Mouse (Mus musculus): Measurements from ENCODE around the gene Efna5. TPM values are rescaled to one million over a fixed set of nuclear protein-coding genes. Genes with fewer than 3 reads are reported as not detected.

The Efna5 gene
- polyA plus RNA-seq, 1 experiment from 2014 or later = 20.2 TPM

- WGBS = 60% methylated on average over 5 of the region's 5 CpGs
- Histone ChIP-seq H3K36me3 (ENCODE audit: control insufficient read depth, insufficient read depth, low read length) (no peaks in the 10 kb centered on the region), H3K4me2 (ENCODE audit: low read depth, low read length) (no peak overlapping the region), H3K9me3 (ENCODE audit: control insufficient read depth, low read length) (no peaks in the 10 kb centered on the region), H3K4me3 (ENCODE audit: low read length) (no peak overlapping the region), H3K9ac (ENCODE audit: low read depth, low read length) (no peak overlapping the region), H3K27ac (ENCODE audit: low read length) (no peak overlapping the region), H3K27me3 (replicated peaks; ENCODE audit: control insufficient read depth, insufficient read depth, low read length) (no peaks in the 10 kb centered on the region), H3K4me1 (ENCODE audit: control insufficient read depth, insufficient read depth, low read length) (0 out of 2 replicates have a peak, but pooled peaks cover 2% of the 10 kb centered on the region)
- ATAC-seq = no peak
These were observed 36.8 kb downstream of the Efna5 start for GRCm38 (mm10) chr17:62844329-62844728.

- no peak for ATAC-seq
These were observed 43.8 kb downstream of the Efna5 start for GRCm38 (mm10) chr17:62837336-62837735.

GRCm38 (mm10) chr17:62836598-62837106 is 44.5 kb downstream of the Efna5 start:
- no peaks in the 10 kb centered on the region for H3K36me3 ChIP-seq (ENCODE audit: control insufficient read depth, insufficient read depth, low read length)
- no peak overlapping the region for H3K4me3 ChIP-seq (ENCODE audit: low read length)
- ATAC-seq = no peak
- no peak overlapping the region for H3K9ac ChIP-seq (ENCODE audit: low read depth, low read length)
- H3K27me3 ChIP-seq (replicated peaks; ENCODE audit: control insufficient read depth, insufficient read depth, low read length) = no peaks in the 10 kb centered on the region
- no peaks in the 10 kb centered on the region for H3K4me1 ChIP-seq (ENCODE audit: control insufficient read depth, insufficient read depth, low read length)
- peaks cover 5% of the 10 kb centered on the region; the same call in 1 of the 2 replicates for H3K9me3 ChIP-seq (ENCODE audit: control insufficient read depth, low read length)
- WGBS = 73% methylated on average over 6 of the region's 6 CpGs
- H3K4me2 ChIP-seq (ENCODE audit: low read depth, low read length) = no peak overlapping the region
- no peak overlapping the region for H3K27ac ChIP-seq (ENCODE audit: low read length)

More at GRCm38 (mm10) chr17:62837336-62837735, 43.8 kb downstream of the Efna5 start:
- no peak overlapping the region for H3K27ac ChIP-seq (ENCODE audit: low read length)
- H3K9ac ChIP-seq (ENCODE audit: low read depth, low read length) = no peak overlapping the region
- H3K4me3 ChIP-seq (ENCODE audit: low read length) = no peak overlapping the region
- H3K36me3 ChIP-seq (ENCODE audit: control insufficient read depth, insufficient read depth, low read length) = no peaks in the 10 kb centered on the region
- peaks cover 5% of the 10 kb centered on the region; the same call in 1 of the 2 replicates for H3K9me3 ChIP-seq (ENCODE audit: control insufficient read depth, low read length)
- H3K27me3 ChIP-seq (replicated peaks; ENCODE audit: control insufficient read depth, insufficient read depth, low read length) = no peaks in the 10 kb centered on the region
- no peak overlapping the region for H3K4me2 ChIP-seq (ENCODE audit: low read depth, low read length)
- 46% methylated on average over 7 of the region's 7 CpGs for whole genome bisulfite sequencing
- H3K4me1 ChIP-seq (ENCODE audit: control insufficient read depth, insufficient read depth, low read length) = no peaks in the 10 kb centered on the region

DNA sequence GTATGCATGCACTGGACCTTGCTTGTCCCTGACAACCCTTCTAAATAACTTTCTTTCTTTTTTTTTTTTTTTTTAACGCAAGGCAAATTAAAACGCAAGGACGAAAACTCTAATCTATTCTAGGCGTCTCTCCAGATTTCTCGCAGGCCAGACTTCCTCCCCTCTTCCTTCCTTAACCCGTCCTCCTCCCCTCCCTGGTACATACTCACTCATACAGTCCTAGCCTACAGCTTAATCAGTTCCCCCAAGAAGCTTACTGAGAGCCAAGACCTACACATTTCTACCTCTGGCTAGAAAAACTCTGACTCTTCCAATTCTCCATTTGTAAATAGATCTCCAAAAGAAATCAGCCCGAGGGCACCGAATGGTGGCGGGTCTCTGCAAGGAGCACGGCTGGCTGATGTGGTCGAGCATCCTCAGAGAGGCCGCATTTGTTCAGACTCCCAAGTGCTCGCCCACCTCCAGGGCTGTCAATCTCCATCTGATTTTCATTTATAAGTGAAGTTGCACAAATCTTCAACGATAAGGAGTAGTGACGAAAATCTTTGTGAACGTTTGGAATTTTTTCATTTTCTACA is 48.5 kb downstream of the Efna5 start:
- no peak overlapping the region for H3K27ac ChIP-seq (ENCODE audit: low read length)
- no peaks in the 10 kb centered on the region for H3K36me3 ChIP-seq (ENCODE audit: control insufficient read depth, insufficient read depth, low read length)
- no peaks in the 10 kb centered on the region for H3K4me1 ChIP-seq (ENCODE audit: control insufficient read depth, insufficient read depth, low read length)
- no peak overlapping the region for H3K4me2 ChIP-seq (ENCODE audit: low read depth, low read length)
- H3K27me3 ChIP-seq (replicated peaks; ENCODE audit: control insufficient read depth, insufficient read depth, low read length) = no peaks in the 10 kb centered on the region
- H3K4me3 ChIP-seq (ENCODE audit: low read length) = no peak overlapping the region
- 78% methylated on average over 16 of the region's 16 CpGs for WGBS
- H3K9ac ChIP-seq (ENCODE audit: low read depth, low read length) = no peak overlapping the region
- H3K9me3 ChIP-seq (ENCODE audit: control insufficient read depth, low read length) = peaks cover 5% of the 10 kb centered on the region; the same call in 1 of the 2 replicates
- no peak for ATAC-seq

DNA sequence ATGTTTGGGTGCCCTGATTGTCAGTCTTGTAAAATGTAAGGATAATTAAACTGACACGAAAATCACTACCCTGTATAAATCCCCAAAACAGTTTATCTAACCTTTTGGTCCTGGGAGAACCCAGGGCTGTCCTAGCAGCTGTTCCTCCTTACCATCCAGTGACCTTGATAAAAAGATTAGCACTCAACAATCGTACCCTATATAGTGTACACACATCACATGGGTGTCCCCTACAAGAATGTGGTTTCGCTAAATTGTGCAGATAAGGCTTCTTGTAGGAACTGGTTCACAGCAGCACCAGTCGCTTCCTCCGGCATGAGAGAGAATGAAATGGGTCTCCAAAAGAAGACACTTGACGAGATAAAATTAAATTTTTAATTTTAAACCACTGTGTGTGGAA is 53.6 kb downstream of the Efna5 start:
- Histone ChIP-seq H3K4me1 (ENCODE audit: control insufficient read depth, insufficient read depth, low read length) (no peaks in the 10 kb centered on the region), H3K9ac (ENCODE audit: low read depth, low read length) (no peak overlapping the region), H3K4me3 (ENCODE audit: low read length) (no peak overlapping the region), H3K4me2 (ENCODE audit: low read depth, low read length) (no peak overlapping the region), H3K27ac (ENCODE audit: low read length) (no peak overlapping the region), H3K27me3 (replicated peaks; ENCODE audit: control insufficient read depth, insufficient read depth, low read length) (no peaks in the 10 kb centered on the region), H3K9me3 (ENCODE audit: control insufficient read depth, low read length) (no peaks in the 10 kb centered on the region), H3K36me3 (ENCODE audit: control insufficient read depth, insufficient read depth, low read length) (no peaks in the 10 kb centered on the region)
- WGBS = 73% methylated on average over 6 of the region's 6 CpGs
- ATAC-seq = no peak

GRCm38 (mm10) chr17:62821219-62821618 is 59.9 kb downstream of the Efna5 start:
- H3K27me3 ChIP-seq (replicated peaks; ENCODE audit: control insufficient read depth, insufficient read depth, low read length) = no peaks in the 10 kb centered on the region
- no peaks in the 10 kb centered on the region for H3K36me3 ChIP-seq (ENCODE audit: control insufficient read depth, insufficient read depth, low read length)
- H3K4me3 ChIP-seq (ENCODE audit: low read length) = no peak overlapping the region
- no peaks in the 10 kb centered on the region for H3K9me3 ChIP-seq (ENCODE audit: control insufficient read depth, low read length)
- H3K4me1 ChIP-seq (ENCODE audit: control insufficient read depth, insufficient read depth, low read length) = peaks cover 2% of the 10 kb centered on the region
- ATAC-seq = no peak
- H3K27ac ChIP-seq (ENCODE audit: low read length) = no peak overlapping the region
- H3K9ac ChIP-seq (ENCODE audit: low read depth, low read length) = no peak overlapping the region
- WGBS = 87% methylated on average over 11 of the region's 11 CpGs
- H3K4me2 ChIP-seq (ENCODE audit: low read depth, low read length) = no peak overlapping the region

DNA sequence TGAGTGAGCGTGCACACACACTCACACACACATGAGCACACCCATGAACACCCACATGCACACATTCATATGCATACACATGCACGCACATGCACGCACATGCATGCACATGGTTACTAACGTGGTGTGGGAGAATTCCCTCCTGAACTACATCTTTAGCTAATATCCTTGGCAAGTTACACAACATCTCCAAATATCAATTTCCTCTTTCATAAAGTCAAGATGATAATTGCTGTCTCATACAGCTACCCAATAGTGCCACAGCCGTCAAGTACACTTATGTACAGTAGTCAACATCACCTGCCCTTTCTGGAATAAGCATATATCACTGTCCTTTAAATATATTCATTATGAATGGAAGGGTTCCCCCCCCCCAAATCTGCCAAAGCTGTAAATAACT is 61.2 kb downstream of the Efna5 start:
- H3K36me3 ChIP-seq (ENCODE audit: control insufficient read depth, insufficient read depth, low read length) = no peaks in the 10 kb centered on the region
- H3K27me3 ChIP-seq (replicated peaks; ENCODE audit: control insufficient read depth, insufficient read depth, low read length) = no peaks in the 10 kb centered on the region
- no peaks in the 10 kb centered on the region for H3K9me3 ChIP-seq (ENCODE audit: control insufficient read depth, low read length)
- H3K4me1 ChIP-seq (ENCODE audit: control insufficient read depth, insufficient read depth, low read length) = peaks cover 2% of the 10 kb centered on the region
- H3K27ac ChIP-seq (ENCODE audit: low read length) = no peak overlapping the region
- H3K4me3 ChIP-seq (ENCODE audit: low read length) = no peak overlapping the region
- H3K4me2 ChIP-seq (ENCODE audit: low read depth, low read length) = no peak overlapping the region
- ATAC-seq = no peak
- no peak overlapping the region for H3K9ac ChIP-seq (ENCODE audit: low read depth, low read length)
- WGBS = 92% methylated on average over 5 of the region's 5 CpGs

GRCm38 (mm10) chr17:62818821-62819220 is 62.3 kb downstream of the Efna5 start:
- WGBS = 22% methylated on average over 8 of the region's 8 CpGs

DNA sequence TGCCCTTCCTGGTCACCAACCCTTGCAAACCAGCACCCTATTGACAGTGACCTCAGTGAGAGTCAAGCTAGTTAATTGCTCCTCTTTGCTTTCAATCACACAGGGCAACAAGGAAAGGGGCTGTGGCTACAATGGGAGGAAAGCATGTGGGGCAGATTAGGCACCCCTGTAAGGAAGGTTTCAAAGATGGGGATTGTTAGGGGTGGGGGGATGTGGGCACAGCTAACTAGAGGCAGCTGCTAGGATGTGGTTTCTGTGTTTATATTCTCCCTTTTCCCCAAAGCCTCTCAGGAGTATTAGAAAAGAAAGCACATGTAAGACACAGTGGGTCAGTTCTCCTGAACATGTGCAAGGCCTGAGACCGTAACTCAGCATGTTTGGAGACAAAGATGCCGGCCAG is 62.8 kb downstream of the Efna5 start:
- H3K9ac ChIP-seq (ENCODE audit: low read depth, low read length) = no peak overlapping the region
- no peak overlapping the region for H3K4me3 ChIP-seq (ENCODE audit: low read length)
- H3K27me3 ChIP-seq (replicated peaks; ENCODE audit: control insufficient read depth, insufficient read depth, low read length) = no peaks in the 10 kb centered on the region
- no peak overlapping the region for H3K4me2 ChIP-seq (ENCODE audit: low read depth, low read length)
- H3K27ac ChIP-seq (ENCODE audit: low read length) = no peak overlapping the region
- WGBS = 60% methylated on average over 2 of the region's 2 CpGs
- H3K9me3 ChIP-seq (ENCODE audit: control insufficient read depth, low read length) = no peaks in the 10 kb centered on the region
- no peaks in the 10 kb centered on the region for H3K36me3 ChIP-seq (ENCODE audit: control insufficient read depth, insufficient read depth, low read length)
- ATAC-seq = no peak
- peaks cover 2% of the 10 kb centered on the region for H3K4me1 ChIP-seq (ENCODE audit: control insufficient read depth, insufficient read depth, low read length)

More at GRCm38 (mm10) chr17:62818821-62819220, 62.3 kb downstream of the Efna5 start:
- H3K27ac ChIP-seq (ENCODE audit: low read length) = no peak overlapping the region
- H3K9me3 ChIP-seq (ENCODE audit: control insufficient read depth, low read length) = no peaks in the 10 kb centered on the region
- H3K36me3 ChIP-seq (ENCODE audit: control insufficient read depth, insufficient read depth, low read length) = no peaks in the 10 kb centered on the region
- no peaks in the 10 kb centered on the region for H3K27me3 ChIP-seq (replicated peaks; ENCODE audit: control insufficient read depth, insufficient read depth, low read length)
- H3K4me1 ChIP-seq (ENCODE audit: control insufficient read depth, insufficient read depth, low read length) = peaks cover 2% of the 10 kb centered on the region
- H3K4me3 ChIP-seq (ENCODE audit: low read length) = no peak overlapping the region
- H3K9ac ChIP-seq (ENCODE audit: low read depth, low read length) = no peak overlapping the region
- H3K4me2 ChIP-seq (ENCODE audit: low read depth, low read length) = no peak overlapping the region
- no peak for ATAC-seq

GRCm38 (mm10) chr17:62816879-62817278 is 64.2 kb downstream of the Efna5 start:
- Histone ChIP-seq H3K27ac (ENCODE audit: low read length) (no peak overlapping the region), H3K27me3 (replicated peaks; ENCODE audit: control insufficient read depth, insufficient read depth, low read length) (no peaks in the 10 kb centered on the region), H3K4me1 (ENCODE audit: control insufficient read depth, insufficient read depth, low read length) (peaks cover 2% of the 10 kb centered on the region), H3K9me3 (ENCODE audit: control insufficient read depth, low read length) (no peaks in the 10 kb centered on the region), H3K4me2 (ENCODE audit: low read depth, low read length) (no peak overlapping the region), H3K4me3 (ENCODE audit: low read length) (no peak overlapping the region), H3K36me3 (ENCODE audit: control insufficient read depth, insufficient read depth, low read length) (no peaks in the 10 kb centered on the region), H3K9ac (ENCODE audit: low read depth, low read length) (no peak overlapping the region)
- 48% methylated on average over 10 of the region's 10 CpGs for WGBS
- ATAC-seq = no peak
